Comparison of ENCODE assay signal across 24 mouse cellular contexts in the genomic region with DNA sequence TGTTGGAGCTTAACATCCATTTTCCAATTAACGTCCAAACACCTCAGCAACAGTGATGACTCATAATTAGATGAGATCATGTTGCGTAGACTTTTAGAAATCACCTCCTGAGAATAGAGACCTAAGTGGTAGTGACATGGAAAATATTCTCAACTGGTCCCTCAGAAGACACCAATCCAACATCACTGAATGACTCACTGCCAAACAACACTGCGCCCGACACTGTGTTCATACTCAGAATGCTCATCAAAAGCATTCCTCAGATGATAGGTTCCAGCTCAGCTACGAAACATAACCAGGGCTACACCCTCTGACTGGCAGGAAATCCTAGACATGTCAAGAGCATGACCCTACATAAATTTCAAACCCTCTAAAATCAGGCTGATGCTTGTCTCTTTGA.
DNase-seq lines count a peak whose midpoint lies in the region; ATAC-seq lines count a peak whose summit lies in the region.
"Had no signal": no experiment of that assay in that cellular context is flagged by ENCODE, and none has a peak within 500 bp of the region (broad histone marks: within the 10 kb centered on the region; RNA-seq: fewer than 3 reads in every experiment).

No protein-coding gene starts in this region.

- H3K9ac ChIP-seq in heart, embryonic 11.5 days (ENCODE audit: low read depth, low read length): no peak overlapping the region
- no peak overlapping the region for H3K9ac ChIP-seq in embryonic facial prominence, embryonic 11.5 days (replicated peaks; ENCODE audit: low read length)
- H3K9ac ChIP-seq in kidney, embryonic 15.5 days: no peak overlapping the region
- H3K9ac ChIP-seq: forebrain, embryonic 15.5 days; heart, embryonic 13.5 days; hindbrain, embryonic 14.5 days; liver, embryonic 12.5 days; liver, postnatal 0 days; stomach, embryonic 15.5 days had no signal

- no peak overlapping the region for H3K27ac ChIP-seq in heart, embryonic 11.5 days (ENCODE audit: low read depth, low read length)
- H3K27ac ChIP-seq in heart, embryonic 10.5 days: no peak overlapping the region
- no peak overlapping the region for H3K27ac ChIP-seq in embryonic facial prominence, embryonic 11.5 days (replicated peaks; ENCODE audit: low read depth, low read length)
- H3K27ac ChIP-seq in limb, embryonic 10.5 days: no peak overlapping the region
- H3K27ac ChIP-seq in kidney, embryonic 15.5 days: no peak overlapping the region
- H3K27ac ChIP-seq: forebrain, embryonic 10.5 days; forebrain, embryonic 15.5 days; heart, embryonic 13.5 days; hindbrain, embryonic 14.5 days; liver, embryonic 12.5 days; stomach, embryonic 15.5 days had no signal

- no peak for DNase-seq in heart, embryonic 10.5 days (ENCODE audit: low spot score)
- peak; percentile 65 for DNase-seq in Muller cell, postnatal 12 days (ENCODE audit: inconsistent ontology term)
- DNase-seq in embryonic facial prominence, embryonic 11.5 days (ENCODE audit: low spot score): peak; percentile 6
- peak; percentile 22 for DNase-seq in naive thymus-derived CD4-positive, alpha-beta T cell, adult 2 months (ENCODE audit: low read depth)
- no peak for DNase-seq in limb, embryonic 10.5 days (ENCODE audit: low spot score)
- no peak for DNase-seq in layer of hippocampus, postnatal 14 days (ENCODE audit: low spot score in 2 of 2)
- DNase-seq: adrenal gland, postnatal 36 days; cerebellum, adult 2 months; cerebellum, postnatal 14 days; gastrocnemius, postnatal 25 days; heart, adult 18-20 months; heart, postnatal 10 days; kidney, adult 18-20 months; liver, postnatal 0 days; lung, postnatal 36 days had no signal

- no peak overlapping the region for H3K4me3 ChIP-seq in heart, embryonic 11.5 days (ENCODE audit: low read depth, low read length)
- no peak overlapping the region for H3K4me3 ChIP-seq in heart, embryonic 10.5 days
- no peak overlapping the region for H3K4me3 ChIP-seq in embryonic facial prominence, embryonic 11.5 days (ENCODE audit: low read depth, low read length)
- no peak overlapping the region for H3K4me3 ChIP-seq in limb, embryonic 10.5 days
- no peak overlapping the region for H3K4me3 ChIP-seq in kidney, embryonic 15.5 days (replicated peaks)
- H3K4me3 ChIP-seq: forebrain, embryonic 10.5 days; forebrain, embryonic 15.5 days; heart, embryonic 13.5 days; liver, embryonic 12.5 days; stomach, embryonic 15.5 days had no signal

- WGBS in heart, embryonic 11.5 days (ENCODE audit: insufficient replicate concordance): 68% methylated on average over 5 of the region's 5 CpGs
- WGBS in heart, embryonic 10.5 days: 63% methylated on average over 5 of the region's 5 CpGs
- 53% methylated on average over 5 of the region's 5 CpGs for WGBS in embryonic facial prominence, embryonic 11.5 days
- WGBS in limb, embryonic 10.5 days: 43% methylated on average over 5 of the region's 5 CpGs
- 50% methylated on average over 5 of the region's 5 CpGs for WGBS in kidney, embryonic 15.5 days

- H3K4me2 ChIP-seq in heart, embryonic 11.5 days: no peak overlapping the region
- H3K4me2 ChIP-seq in embryonic facial prominence, embryonic 11.5 days (ENCODE audit: low read depth, low read length): no peak overlapping the region
- H3K4me2 ChIP-seq in kidney, embryonic 15.5 days: no peak overlapping the region
- H3K4me2 ChIP-seq: forebrain, embryonic 15.5 days; heart, embryonic 13.5 days; hindbrain, embryonic 14.5 days; liver, embryonic 12.5 days; midbrain, embryonic 11.5 days; stomach, embryonic 15.5 days had no signal

- no peaks in the 10 kb centered on the region for H3K27me3 ChIP-seq in heart, embryonic 11.5 days (ENCODE audit: control insufficient read depth, insufficient read depth, low read length)
- no peaks in the 10 kb centered on the region for H3K27me3 ChIP-seq in heart, embryonic 10.5 days (ENCODE audit: insufficient read depth, poor library complexity, severe bottlenecking)
- H3K27me3 ChIP-seq in embryonic facial prominence, embryonic 11.5 days (ENCODE audit: control insufficient read depth, insufficient read depth, low read length): no peaks in the 10 kb centered on the region
- no peaks in the 10 kb centered on the region for H3K27me3 ChIP-seq in limb, embryonic 10.5 days (ENCODE audit: low read depth, poor library complexity, severe bottlenecking)
- no peaks in the 10 kb centered on the region for H3K27me3 ChIP-seq in kidney, embryonic 15.5 days
- H3K27me3 ChIP-seq: forebrain, embryonic 15.5 days; heart, embryonic 13.5 days; liver, embryonic 12.5 days; stomach, embryonic 15.5 days had no signal

- no peaks in the 10 kb centered on the region for H3K36me3 ChIP-seq in heart, embryonic 11.5 days (ENCODE audit: control insufficient read depth, insufficient read depth, low read length)
- H3K36me3 ChIP-seq in heart, embryonic 10.5 days: 0 out of 2 replicates have a peak, but pooled peaks cover 3% of the 10 kb centered on the region
- no peaks in the 10 kb centered on the region for H3K36me3 ChIP-seq in embryonic facial prominence, embryonic 11.5 days (replicated peaks; ENCODE audit: control insufficient read depth, insufficient read depth, low read depth, low read length)
- H3K36me3 ChIP-seq in limb, embryonic 10.5 days: no peaks in the 10 kb centered on the region; the same call in 1 of the 2 replicates
- no peaks in the 10 kb centered on the region for H3K36me3 ChIP-seq in kidney, embryonic 15.5 days
- H3K36me3 ChIP-seq: forebrain, embryonic 15.5 days; stomach, embryonic 15.5 days had no signal

- no peaks in the 10 kb centered on the region for H3K9me3 ChIP-seq in heart, embryonic 11.5 days (replicated peaks; ENCODE audit: control insufficient read depth, low read length)
- H3K9me3 ChIP-seq in heart, embryonic 10.5 days: no peaks in the 10 kb centered on the region
- H3K9me3 ChIP-seq in embryonic facial prominence, embryonic 11.5 days (replicated peaks; ENCODE audit: control insufficient read depth, low read length): no peaks in the 10 kb centered on the region
- H3K9me3 ChIP-seq in limb, embryonic 10.5 days (replicated peaks): no peaks in the 10 kb centered on the region
- no peaks in the 10 kb centered on the region for H3K9me3 ChIP-seq in kidney, embryonic 15.5 days (replicated peaks)
- H3K9me3 ChIP-seq: liver, embryonic 12.5 days; stomach, embryonic 15.5 days had no signal

- no peaks in the 10 kb centered on the region for H3K4me1 ChIP-seq in heart, embryonic 11.5 days (ENCODE audit: control insufficient read depth, insufficient read depth, low read length)
- 0 out of 2 replicates have a peak, but pooled peaks cover 3% of the 10 kb centered on the region for H3K4me1 ChIP-seq in heart, embryonic 10.5 days
- H3K4me1 ChIP-seq in embryonic facial prominence, embryonic 11.5 days (ENCODE audit: control insufficient read depth, insufficient read depth, low read length): no peaks in the 10 kb centered on the region
- 0 out of 2 replicates have a peak, but pooled peaks cover 3% of the 10 kb centered on the region for H3K4me1 ChIP-seq in limb, embryonic 10.5 days
- H3K4me1 ChIP-seq in kidney, embryonic 15.5 days: no peaks in the 10 kb centered on the region
- H3K4me1 ChIP-seq: forebrain, embryonic 10.5 days; forebrain, embryonic 15.5 days; liver, embryonic 12.5 days; stomach, embryonic 15.5 days had no signal

- 0 out of 2 replicates have a peak, but pooled peaks have one; percentile 49 for ATAC-seq in heart, embryonic 11.5 days (replicated peaks; ENCODE audit: insufficient number of reproducible peaks, low FRiP score, low TSS enrichment)
- no peak for ATAC-seq in embryonic facial prominence, embryonic 11.5 days (replicated peaks; ENCODE audit: insufficient number of reproducible peaks, low FRiP score, low TSS enrichment, low read depth)
- no peak for ATAC-seq in kidney, embryonic 15.5 days (replicated peaks; ENCODE audit: low FRiP score)
- ATAC-seq: forebrain, embryonic 15.5 days; liver, embryonic 12.5 days; liver, postnatal 0 days had no signal

Comparison
In these comparisons a context has a peak if more than half of its experiments do, and no peak if none do; other contexts are left out.
1. DNase-seq: peak in Muller cell, postnatal 12 days (single experiment), embryonic facial prominence, embryonic 11.5 days (single experiment) and naive thymus-derived CD4-positive, alpha-beta T cell, adult 2 months (single experiment); none in heart, embryonic 10.5 days (single experiment), limb, embryonic 10.5 days (single experiment) and layer of hippocampus, postnatal 14 days (0 of 2).